Mouse (Mus musculus): ENCODE data around the gene Grip1. TPM values are rescaled to one million over a fixed set of nuclear protein-coding genes. Genes with fewer than 3 reads are reported as not detected.

The Grip1 gene
- polyA plus RNA-seq, 1 experiment from 2014 or later: 5.4 TPM

- no peak overlapping the region for H3K9ac ChIP-seq (ENCODE audit: low read depth, low read length)
- H3K36me3 ChIP-seq (ENCODE audit: control insufficient read depth, insufficient read depth, low read length): no peaks in the 10 kb centered on the region
- no peak overlapping the region for H3K27ac ChIP-seq (ENCODE audit: low read depth, low read length)
- H3K4me1 ChIP-seq (ENCODE audit: control insufficient read depth, insufficient read depth, low read length): no peaks in the 10 kb centered on the region
- no peak overlapping the region for H3K4me3 ChIP-seq (ENCODE audit: low read length)
- no peaks in the 10 kb centered on the region for H3K9me3 ChIP-seq (ENCODE audit: control insufficient read depth, low read length)
- no peak for ATAC-seq (ENCODE audit: low FRiP score, low TSS enrichment)
- WGBS: 90% methylated on average over 4 of the region's 4 CpGs
- H3K4me2 ChIP-seq (replicated peaks; ENCODE audit: low read depth, low read length): no peak overlapping the region
- H3K27me3 ChIP-seq (ENCODE audit: control insufficient read depth, insufficient read depth, low read length): no peaks in the 10 kb centered on the region
These were observed 548.5 kb downstream of the Grip1 start for GRCm38 (mm10) chr10:120002149-120002548.

GRCm38 (mm10) chr10:120004096-120004495 lies 550.5 kb downstream of the Grip1 start:
- Histone ChIP-seq H3K36me3 (ENCODE audit: control insufficient read depth, insufficient read depth, low read length) (no peaks in the 10 kb centered on the region), H3K9ac (ENCODE audit: low read depth, low read length) (no peak overlapping the region), H3K4me3 (ENCODE audit: low read length) (no peak overlapping the region), H3K9me3 (ENCODE audit: control insufficient read depth, low read length) (no peaks in the 10 kb centered on the region), H3K27ac (ENCODE audit: low read depth, low read length) (no peak overlapping the region), H3K4me1 (ENCODE audit: control insufficient read depth, insufficient read depth, low read length) (no peaks in the 10 kb centered on the region), H3K4me2 (replicated peaks; ENCODE audit: low read depth, low read length) (no peak overlapping the region), H3K27me3 (ENCODE audit: control insufficient read depth, insufficient read depth, low read length) (no peaks in the 10 kb centered on the region)
- ATAC-seq (ENCODE audit: low FRiP score, low TSS enrichment): no peak
- WGBS: 85% methylated on average over 7 of the region's 7 CpGs

- Histone ChIP-seq H3K27ac (ENCODE audit: low read depth, low read length) (no peak overlapping the region), H3K27me3 (ENCODE audit: control insufficient read depth, insufficient read depth, low read length) (no peaks in the 10 kb centered on the region), H3K4me2 (replicated peaks; ENCODE audit: low read depth, low read length) (no peak overlapping the region), H3K4me3 (ENCODE audit: low read length) (no peak overlapping the region), H3K9me3 (ENCODE audit: control insufficient read depth, low read length) (no peaks in the 10 kb centered on the region), H3K36me3 (ENCODE audit: control insufficient read depth, insufficient read depth, low read length) (no peaks in the 10 kb centered on the region), H3K9ac (ENCODE audit: low read depth, low read length) (no peak overlapping the region), H3K4me1 (ENCODE audit: control insufficient read depth, insufficient read depth, low read length) (no peaks in the 10 kb centered on the region)
- WGBS: 85% methylated on average over 5 of the region's 5 CpGs
- ATAC-seq (ENCODE audit: low FRiP score, low TSS enrichment): no peak
These were observed 552.0 kb downstream of the Grip1 start for GRCm38 (mm10) chr10:120005581-120005980.

- no peaks in the 10 kb centered on the region for H3K27me3 ChIP-seq (ENCODE audit: control insufficient read depth, insufficient read depth, low read length)
- H3K4me1 ChIP-seq (ENCODE audit: control insufficient read depth, insufficient read depth, low read length): no peaks in the 10 kb centered on the region
- H3K4me2 ChIP-seq (replicated peaks; ENCODE audit: low read depth, low read length): no peak overlapping the region
- 93% methylated on average over 13 of the region's 13 CpGs for WGBS
- ATAC-seq (ENCODE audit: low FRiP score, low TSS enrichment): no peak
- H3K9me3 ChIP-seq (ENCODE audit: control insufficient read depth, low read length): no peaks in the 10 kb centered on the region
- no peak overlapping the region for H3K4me3 ChIP-seq (ENCODE audit: low read length)
- no peak overlapping the region for H3K27ac ChIP-seq (ENCODE audit: low read depth, low read length)
- H3K9ac ChIP-seq (ENCODE audit: low read depth, low read length): no peak overlapping the region
- H3K36me3 ChIP-seq (ENCODE audit: control insufficient read depth, insufficient read depth, low read length): no peaks in the 10 kb centered on the region
These were observed 558.7 kb downstream of the Grip1 start for GRCm38 (mm10) chr10:120012331-120012730.

GRCm38 (mm10) chr10:120015117-120015516 lies 561.5 kb downstream of the Grip1 start:
- H3K9me3 ChIP-seq (ENCODE audit: control insufficient read depth, low read length): no peaks in the 10 kb centered on the region
- H3K27ac ChIP-seq (ENCODE audit: low read depth, low read length): no peak overlapping the region
- no peak for ATAC-seq (ENCODE audit: low FRiP score, low TSS enrichment)
- no peaks in the 10 kb centered on the region for H3K36me3 ChIP-seq (ENCODE audit: control insufficient read depth, insufficient read depth, low read length)
- H3K4me3 ChIP-seq (ENCODE audit: low read length): no peak overlapping the region
- H3K4me1 ChIP-seq (ENCODE audit: control insufficient read depth, insufficient read depth, low read length): no peaks in the 10 kb centered on the region
- H3K9ac ChIP-seq (ENCODE audit: low read depth, low read length): no peak overlapping the region
- H3K4me2 ChIP-seq (replicated peaks; ENCODE audit: low read depth, low read length): no peak overlapping the region
- no peaks in the 10 kb centered on the region for H3K27me3 ChIP-seq (ENCODE audit: control insufficient read depth, insufficient read depth, low read length)
- WGBS: 75% methylated on average over 3 of the region's 3 CpGs

- Histone ChIP-seq H3K9ac (ENCODE audit: low read depth, low read length) (no peak overlapping the region), H3K36me3 (ENCODE audit: control insufficient read depth, insufficient read depth, low read length) (no peaks in the 10 kb centered on the region), H3K4me2 (replicated peaks; ENCODE audit: low read depth, low read length) (no peak overlapping the region), H3K9me3 (ENCODE audit: control insufficient read depth, low read length) (no peaks in the 10 kb centered on the region), H3K4me1 (ENCODE audit: control insufficient read depth, insufficient read depth, low read length) (no peaks in the 10 kb centered on the region), H3K4me3 (ENCODE audit: low read length) (no peak overlapping the region), H3K27ac (ENCODE audit: low read depth, low read length) (no peak overlapping the region), H3K27me3 (ENCODE audit: control insufficient read depth, insufficient read depth, low read length) (no peaks in the 10 kb centered on the region)
- WGBS: 93% methylated on average over 10 of the region's 10 CpGs
- ATAC-seq (ENCODE audit: low FRiP score, low TSS enrichment): no peak
These were observed 572.8 kb downstream of the Grip1 start for GRCm38 (mm10) chr10:120026437-120026836.

GRCm38 (mm10) chr10:120030901-120031300 lies 577.3 kb downstream of the Grip1 start:
- WGBS: 95% methylated on average over 6 of the region's 6 CpGs

GRCm38 (mm10) chr10:120031316-120031715 lies 577.7 kb downstream of the Grip1 start:
- no peak overlapping the region for H3K4me2 ChIP-seq (replicated peaks; ENCODE audit: low read depth, low read length)
- H3K9me3 ChIP-seq (ENCODE audit: control insufficient read depth, low read length): no peaks in the 10 kb centered on the region
- H3K27me3 ChIP-seq (ENCODE audit: control insufficient read depth, insufficient read depth, low read length): no peaks in the 10 kb centered on the region
- H3K36me3 ChIP-seq (ENCODE audit: control insufficient read depth, insufficient read depth, low read length): no peaks in the 10 kb centered on the region
- 91% methylated on average over 8 of the region's 8 CpGs for WGBS
- H3K9ac ChIP-seq (ENCODE audit: low read depth, low read length): no peak overlapping the region
- H3K4me3 ChIP-seq (ENCODE audit: low read length): no peak overlapping the region
- ATAC-seq (ENCODE audit: low FRiP score, low TSS enrichment): no peak
- H3K4me1 ChIP-seq (ENCODE audit: control insufficient read depth, insufficient read depth, low read length): no peaks in the 10 kb centered on the region
- no peak overlapping the region for H3K27ac ChIP-seq (ENCODE audit: low read depth, low read length)

More at GRCm38 (mm10) chr10:120030901-120031300, 577.3 kb downstream of the Grip1 start:
- Histone ChIP-seq H3K27ac (ENCODE audit: low read depth, low read length) (no peak overlapping the region), H3K4me1 (ENCODE audit: control insufficient read depth, insufficient read depth, low read length) (no peaks in the 10 kb centered on the region), H3K27me3 (ENCODE audit: control insufficient read depth, insufficient read depth, low read length) (no peaks in the 10 kb centered on the region), H3K4me2 (replicated peaks; ENCODE audit: low read depth, low read length) (no peak overlapping the region), H3K36me3 (ENCODE audit: control insufficient read depth, insufficient read depth, low read length) (no peaks in the 10 kb centered on the region), H3K9me3 (ENCODE audit: control insufficient read depth, low read length) (no peaks in the 10 kb centered on the region), H3K9ac (ENCODE audit: low read depth, low read length) (no peak overlapping the region), H3K4me3 (ENCODE audit: low read length) (no peak overlapping the region)
- no peak for ATAC-seq (ENCODE audit: low FRiP score, low TSS enrichment)

- Histone ChIP-seq H3K4me2 (replicated peaks; ENCODE audit: low read depth, low read length) (no peak overlapping the region), H3K9ac (ENCODE audit: low read depth, low read length) (no peak overlapping the region), H3K4me3 (ENCODE audit: low read length) (no peak overlapping the region), H3K27me3 (ENCODE audit: control insufficient read depth, insufficient read depth, low read length) (no peaks in the 10 kb centered on the region), H3K27ac (ENCODE audit: low read depth, low read length) (no peak overlapping the region), H3K36me3 (ENCODE audit: control insufficient read depth, insufficient read depth, low read length) (no peaks in the 10 kb centered on the region), H3K4me1 (ENCODE audit: control insufficient read depth, insufficient read depth, low read length) (no peaks in the 10 kb centered on the region), H3K9me3 (ENCODE audit: control insufficient read depth, low read length) (no peaks in the 10 kb centered on the region)
- no peak for ATAC-seq (ENCODE audit: low FRiP score, low TSS enrichment)
- 86% methylated on average over 9 of the region's 9 CpGs for WGBS
These were observed 580.2 kb downstream of the Grip1 start for GRCm38 (mm10) chr10:120033866-120034265.

Measured in kidney, embryonic 14.5 days (tissue).